Mouse (Mus musculus) megakaryocyte, embryonic 14.5 days (primary cell): ENCODE measurements around the gene Fancd2. TPM values are rescaled to one million over a fixed set of nuclear protein-coding genes. Genes with fewer than 3 reads are reported as not detected.
A peak's percentile ranks its signal among the peaks of the same experiment; 100 is the strongest.

Source experiments
- H3K27me3 ChIP-seq: replicated peaks from 2 replicates; pipeline ENCODE3; 2012; ENCODE audit warnings: inconsistent platforms
- H3K36me3 ChIP-seq: replicated peaks from 2 replicates; pipeline ENCODE3; 2012; ENCODE audit warnings: low read length, inconsistent platforms, mixed read lengths
- H3K4me1 ChIP-seq: 2 replicates; pipeline ENCODE4 v1.6.1; 2012; ENCODE audit warnings: inconsistent platforms
- H3K4me3 ChIP-seq: replicated peaks from 2 replicates; pipeline ENCODE3; 2012; ENCODE audit warnings: moderate library complexity, mild to moderate bottlenecking, inconsistent platforms
- H3K9me3 ChIP-seq: 2 replicates; pipeline ENCODE4 v1.6.1; 2012; ENCODE audit warnings: inconsistent platforms
- FLI1 ChIP-seq: IDR thresholded peaks from 2 replicates; pipeline ENCODE4 v1.6.1; 2012; ENCODE audit warnings: low read length, inconsistent platforms, mixed read lengths
- GATA1 ChIP-seq: IDR thresholded peaks from 3 replicates; pipeline ENCODE4 v1.6.1; 2012; ENCODE audit warnings: mixed read lengths, low read length, inconsistent platforms, borderline replicate concordance
- polyA plus RNA-seq: library from polyadenylated mRNA; stranded (reverse); fragments of >175 nt; gene quantifications from 2 replicates; pipeline ENCODE4 v1.2.3, GENCODE M21; 2012; ENCODE audit warnings: low replicate concordance; ENCODE audit not compliant: insufficient read depth

The Fancd2 gene
- polyA plus RNA-seq, 1 experiment, result 0.08 TPM

- H3K27me3 ChIP-seq, result peaks cover 33% of the 10 kb centered on the region
- H3K4me3 ChIP-seq, result peak overlapping the region; percentile 92
- H3K9me3 ChIP-seq, result no peaks in the 10 kb centered on the region
- H3K36me3 ChIP-seq, result peaks cover 40% of the 10 kb centered on the region
- TF ChIP-seq GATA1, result no peak
- TF ChIP-seq FLI1, result no peak
- peaks cover 50% of the 10 kb centered on the region for H3K4me1 ChIP-seq
Measured at GRCm38 (mm10) chr6:113495071-113495675, 36.3 kb upstream of the Fancd2 start.

GRCm38 (mm10) chr6:113499346-113499745 lies 32.1 kb upstream of the Fancd2 start:
- Histone ChIP-seq H3K4me1 (peaks cover 36% of the 10 kb centered on the region), H3K4me3 (no peak overlapping the region), H3K36me3 (peaks cover 3% of the 10 kb centered on the region), H3K27me3 (peaks cover 69% of the 10 kb centered on the region), H3K9me3 (peaks cover 11% of the 10 kb centered on the region)
- TF ChIP-seq FLI1, result no peak
- no peak for TF ChIP-seq GATA1

- Histone ChIP-seq H3K27me3 (peaks cover 68% of the 10 kb centered on the region), H3K4me1 (peaks cover 21% of the 10 kb centered on the region), H3K9me3 (peaks cover 11% of the 10 kb centered on the region), H3K36me3 (no peaks in the 10 kb centered on the region), H3K4me3 (peak within 1 kb of the TSS; percentile 64)
- TF ChIP-seq FLI1 (no peak), GATA1 (no peak)
Measured at GRCm38 (mm10) chr6:113501388-113502084, 29.9 kb upstream of the Fancd2 start, which contains the start of gene Prrt3. Prrt3 (minus strand) TSS chr6:113501931.

- no peak overlapping the region for H3K4me3 ChIP-seq
- H3K9me3 ChIP-seq, result peaks cover 11% of the 10 kb centered on the region
- no peaks in the 10 kb centered on the region for H3K36me3 ChIP-seq
- TF ChIP-seq FLI1, result no peak
- TF ChIP-seq GATA1, result no peak
- peaks cover 21% of the 10 kb centered on the region for H3K4me1 ChIP-seq
- H3K27me3 ChIP-seq, result peaks cover 62% of the 10 kb centered on the region
Measured at GRCm38 (mm10) chr6:113502801-113503200, 28.7 kb upstream of the Fancd2 start.

- Histone ChIP-seq H3K4me3 (no peak overlapping the region), H3K27me3 (peaks cover 58% of the 10 kb centered on the region), H3K4me1 (peaks cover 17% of the 10 kb centered on the region), H3K9me3 (peaks cover 11% of the 10 kb centered on the region), H3K36me3 (no peaks in the 10 kb centered on the region)
- no peak for TF ChIP-seq GATA1
- no peak for TF ChIP-seq FLI1
Measured at GRCm38 (mm10) chr6:113505689-113506088, 25.8 kb upstream of the Fancd2 start.

GRCm38 (mm10) chr6:113507130-113507529 lies 24.4 kb upstream of the Fancd2 start:
- peaks cover 9% of the 10 kb centered on the region for H3K9me3 ChIP-seq
- H3K4me1 ChIP-seq, result peaks cover 9% of the 10 kb centered on the region
- peaks cover 5% of the 10 kb centered on the region for H3K36me3 ChIP-seq
- peaks cover 45% of the 10 kb centered on the region for H3K27me3 ChIP-seq
- no peak for TF ChIP-seq FLI1
- no peak overlapping the region for H3K4me3 ChIP-seq

- Histone ChIP-seq H3K4me3 (no peak overlapping the region), H3K9me3 (peaks cover 3% of the 10 kb centered on the region; the same call in 1 of the 2 replicates), H3K36me3 (peaks cover 16% of the 10 kb centered on the region), H3K27me3 (peaks cover 35% of the 10 kb centered on the region), H3K4me1 (peaks cover 9% of the 10 kb centered on the region)
- TF ChIP-seq FLI1 (no peak), GATA1 (no peak)
Measured at GRCm38 (mm10) chr6:113508272-113508946, 23.1 kb upstream of the Fancd2 start.

GRCm38 (mm10) chr6:113508947-113509280 lies 22.6 kb upstream of the Fancd2 start:
- H3K4me3 ChIP-seq, result no peak overlapping the region
- peaks cover under 1% of the 10 kb centered on the region; the same call in 1 of the 2 replicates for H3K9me3 ChIP-seq
- TF ChIP-seq FLI1, result no peak
- peaks cover 10% of the 10 kb centered on the region for H3K4me1 ChIP-seq
- H3K36me3 ChIP-seq, result peaks cover 21% of the 10 kb centered on the region
- peaks cover 32% of the 10 kb centered on the region for H3K27me3 ChIP-seq

- Histone ChIP-seq H3K36me3 (peaks cover 72% of the 10 kb centered on the region), H3K27me3 (peaks cover under 1% of the 10 kb centered on the region), H3K9me3 (peaks cover 9% of the 10 kb centered on the region; the same call in 1 of the 2 replicates), H3K4me3 (no peak overlapping the region), H3K4me1 (peaks cover 31% of the 10 kb centered on the region)
- TF ChIP-seq FLI1 (no peak), GATA1 (no peak)
Measured at GRCm38 (mm10) chr6:113513944-113514343, 17.5 kb upstream of the Fancd2 start.

GRCm38 (mm10) chr6:113514600-113514999 lies 16.9 kb upstream of the Fancd2 start:
- H3K4me1 ChIP-seq, result peaks cover 30% of the 10 kb centered on the region
- peaks cover 78% of the 10 kb centered on the region for H3K36me3 ChIP-seq
- H3K27me3 ChIP-seq, result no peaks in the 10 kb centered on the region
- no peak for TF ChIP-seq FLI1
- no peak for TF ChIP-seq GATA1
- H3K9me3 ChIP-seq, result peaks cover 9% of the 10 kb centered on the region; the same call in 1 of the 2 replicates
- no peak overlapping the region for H3K4me3 ChIP-seq
